Mouse (Mus musculus): ENCODE measurements around the gene Iqsec3. TPM values are rescaled to one million over a fixed set of nuclear protein-coding genes. Genes with fewer than 3 reads are reported as not detected.

Gene Iqsec3
- total and polyA plus RNA-seq, 2 experiments from 2014 or later, result 0.04 TPM; not detected in 1

DNA sequence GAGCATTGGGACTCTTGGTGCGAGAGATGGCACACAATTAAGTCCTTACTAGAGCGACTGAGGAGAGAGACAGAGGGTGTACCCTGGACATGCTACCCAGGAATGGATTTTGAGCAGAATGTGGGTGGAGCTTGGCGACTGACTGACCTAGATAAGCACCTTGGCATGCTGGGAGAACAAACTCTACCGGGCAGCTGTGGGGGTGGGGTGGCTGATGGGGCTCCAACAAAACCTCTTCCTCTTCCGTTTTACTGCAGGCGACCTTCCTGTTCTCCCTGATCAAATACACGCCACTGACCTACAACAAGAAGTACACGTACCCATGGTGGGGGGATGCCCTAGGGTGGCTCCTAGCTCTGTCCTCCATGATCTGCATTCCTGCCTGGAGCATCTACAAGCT is 136.9 kb downstream of the Iqsec3 start:
- H3K9me3 ChIP-seq (replicated peaks; ENCODE audit: control insufficient read depth, low read length), result no peaks in the 10 kb centered on the region
- whole genome bisulfite sequencing, result 46% methylated on average over 8 of the region's 8 CpGs
- no peak for DNase-seq (ENCODE audit: low spot score)
- H3K4me3 ChIP-seq (ENCODE audit: low read depth, low read length), result no peak overlapping the region
- no peak overlapping the region for H3K4me2 ChIP-seq (ENCODE audit: low read depth, low read length)
- no peaks in the 10 kb centered on the region for H3K36me3 ChIP-seq (replicated peaks; ENCODE audit: control insufficient read depth, insufficient read depth, low read length)
- no peaks in the 10 kb centered on the region for H3K4me1 ChIP-seq (ENCODE audit: control insufficient read depth, insufficient read depth)
- 0 out of 2 replicates have a peak, but pooled peaks cover 9% of the 10 kb centered on the region for H3K27me3 ChIP-seq (ENCODE audit: control insufficient read depth, insufficient read depth, low read length)
- no peak overlapping the region for H3K27ac ChIP-seq (ENCODE audit: low read depth)
- H3K9ac ChIP-seq (replicated peaks; ENCODE audit: low read depth, low read length), result no peak overlapping the region
- no peak; the same call in 1 of the 2 replicates for ATAC-seq (ENCODE audit: insufficient read depth, low read depth)
- no peak for TF ChIP-seq CTCF (IDR thresholded peaks at IDR 0.05; ENCODE audit: low read depth)
- TF ChIP-seq EP300 (IDR thresholded peaks at IDR 0.05; ENCODE audit: low read depth), result no peak

DNA sequence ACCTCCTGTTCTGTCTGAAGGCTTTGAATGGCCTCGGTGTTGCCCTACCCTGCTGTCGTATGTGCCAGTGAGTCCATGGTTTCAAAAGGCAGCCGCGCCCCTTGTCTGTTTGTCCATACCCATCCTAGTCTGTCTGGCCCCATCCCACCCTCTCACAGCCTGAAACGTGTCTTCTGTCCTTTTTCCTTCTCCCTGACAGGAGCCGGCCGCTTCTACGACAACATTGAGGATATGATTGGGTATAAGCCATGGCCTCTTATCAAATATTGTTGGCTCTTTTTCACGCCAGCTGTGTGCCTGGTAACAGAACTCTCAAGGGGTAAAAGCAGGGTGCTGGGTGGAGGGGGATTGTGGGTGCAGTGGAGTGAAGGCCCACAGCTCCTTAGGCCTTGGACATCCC is 137.6 kb downstream of the Iqsec3 start:
- Histone ChIP-seq H3K4me1 (ENCODE audit: control insufficient read depth, insufficient read depth) (no peaks in the 10 kb centered on the region), H3K9me3 (replicated peaks; ENCODE audit: control insufficient read depth, low read length) (no peaks in the 10 kb centered on the region)
- no peak for TF ChIP-seq CTCF (IDR thresholded peaks at IDR 0.05; ENCODE audit: low read depth)
- no peak for TF ChIP-seq EP300 (IDR thresholded peaks at IDR 0.05; ENCODE audit: low read depth)

DNA sequence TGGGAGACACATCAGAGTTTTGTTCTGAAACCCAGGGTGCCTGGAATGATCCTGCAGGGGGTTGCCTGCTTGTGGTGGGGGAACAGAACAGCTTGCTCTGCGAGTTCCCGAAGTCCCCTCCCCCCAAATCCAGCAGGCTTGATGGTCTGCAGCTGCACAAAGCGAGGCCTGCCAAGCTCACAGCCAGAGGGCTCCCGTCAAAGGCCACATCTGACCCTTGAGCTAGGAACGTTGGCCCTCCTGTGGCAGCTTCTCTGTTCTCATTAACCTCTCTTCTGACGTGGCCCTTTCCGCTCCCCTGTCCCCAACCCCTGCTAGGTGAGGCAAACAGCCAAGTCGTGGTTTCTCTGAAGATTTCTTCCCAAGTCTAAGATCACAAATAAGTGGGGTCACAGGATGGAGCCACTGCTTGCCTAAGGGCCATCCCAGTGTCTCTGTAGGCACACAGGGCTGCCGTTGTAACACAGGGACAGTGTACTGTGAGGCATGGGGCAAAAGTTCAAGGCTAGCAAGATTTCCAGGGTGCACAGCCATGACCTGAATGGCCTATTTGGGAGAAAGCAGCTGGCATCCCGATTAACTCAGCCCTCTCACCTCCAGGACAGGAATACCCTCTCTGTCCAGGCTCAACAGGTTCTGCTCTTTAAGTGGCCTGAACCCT is 143.5 kb downstream of the Iqsec3 start:
- no peaks in the 10 kb centered on the region for H3K27me3 ChIP-seq (ENCODE audit: control insufficient read depth, insufficient read depth, low read length)
- H3K4me1 ChIP-seq (ENCODE audit: control insufficient read depth, insufficient read depth), result peaks cover 12% of the 10 kb centered on the region
- no peak overlapping the region for H3K27ac ChIP-seq (ENCODE audit: low read depth)
- no peak overlapping the region for H3K9ac ChIP-seq (replicated peaks; ENCODE audit: low read depth, low read length)
- no peak overlapping the region for H3K4me2 ChIP-seq (ENCODE audit: low read depth, low read length)
- no peak for ATAC-seq (ENCODE audit: insufficient read depth, low read depth)
- H3K36me3 ChIP-seq (replicated peaks; ENCODE audit: control insufficient read depth, insufficient read depth, low read length), result no peaks in the 10 kb centered on the region
- no peak overlapping the region for H3K4me3 ChIP-seq (ENCODE audit: low read depth, low read length)
- WGBS, result 35% methylated on average over 10 of the region's 10 CpGs
- TF ChIP-seq CTCF (IDR thresholded peaks at IDR 0.05; ENCODE audit: low read depth) (no peak), EP300 (IDR thresholded peaks at IDR 0.05; ENCODE audit: low read depth) (no peak)
- no peak for DNase-seq (ENCODE audit: low spot score)
- H3K9me3 ChIP-seq (replicated peaks; ENCODE audit: control insufficient read depth, low read length), result no peaks in the 10 kb centered on the region

More for the DNA sequence above, 137.6 kb downstream of the Iqsec3 start:
- Histone ChIP-seq H3K27ac (ENCODE audit: low read depth) (no peak overlapping the region), H3K36me3 (replicated peaks; ENCODE audit: control insufficient read depth, insufficient read depth, low read length) (no peaks in the 10 kb centered on the region), H3K9ac (replicated peaks; ENCODE audit: low read depth, low read length) (no peak overlapping the region), H3K4me2 (ENCODE audit: low read depth, low read length) (no peak overlapping the region), H3K27me3 (ENCODE audit: control insufficient read depth, insufficient read depth, low read length) (0 out of 2 replicates have a peak, but pooled peaks cover 6% of the 10 kb centered on the region), H3K4me3 (ENCODE audit: low read depth, low read length) (no peak overlapping the region)
- DNase-seq (ENCODE audit: low spot score), result no peak
- no peak for ATAC-seq (ENCODE audit: insufficient read depth, low read depth)
- WGBS, result 78% methylated on average over 9 of the region's 9 CpGs

DNA sequence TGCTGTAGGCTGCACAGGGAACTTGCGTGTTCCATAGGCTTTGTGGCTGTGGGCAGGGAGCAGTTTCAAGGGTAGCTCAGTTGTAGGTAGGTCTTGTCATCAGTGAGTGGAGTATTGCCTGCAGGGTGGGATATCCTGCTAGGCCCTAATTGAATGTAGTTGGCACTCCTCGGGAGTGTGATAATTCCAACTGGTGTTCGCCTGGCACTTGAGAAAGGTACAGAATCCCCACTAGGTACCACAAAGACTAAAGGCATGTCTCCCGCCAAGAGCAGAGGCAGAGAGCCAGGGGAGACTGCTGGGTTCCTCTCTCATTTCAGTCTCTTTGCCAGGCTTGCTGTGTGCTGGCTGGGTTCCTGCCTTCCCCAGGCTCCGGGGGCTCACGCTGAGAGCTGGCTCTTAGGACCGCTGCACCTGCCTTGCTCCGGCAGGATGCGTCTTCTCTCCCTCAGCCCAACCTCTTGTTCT is 145.0 kb downstream of the Iqsec3 start:
- no peak overlapping the region for H3K27ac ChIP-seq (ENCODE audit: low read depth)
- H3K27me3 ChIP-seq (ENCODE audit: control insufficient read depth, insufficient read depth, low read length), result no peaks in the 10 kb centered on the region
- no peaks in the 10 kb centered on the region for H3K36me3 ChIP-seq (replicated peaks; ENCODE audit: control insufficient read depth, insufficient read depth, low read length)
- no peak for ATAC-seq (ENCODE audit: insufficient read depth, low read depth)
- H3K9ac ChIP-seq (replicated peaks; ENCODE audit: low read depth, low read length), result no peak overlapping the region
- H3K9me3 ChIP-seq (replicated peaks; ENCODE audit: control insufficient read depth, low read length), result no peaks in the 10 kb centered on the region
- no peak overlapping the region for H3K4me3 ChIP-seq (ENCODE audit: low read depth, low read length)
- 45% methylated on average over 9 of the region's 9 CpGs for WGBS
- no peak for TF ChIP-seq EP300 (IDR thresholded peaks at IDR 0.05; ENCODE audit: low read depth)
- TF ChIP-seq CTCF (IDR thresholded peaks at IDR 0.05; ENCODE audit: low read depth), result no peak
- no peak overlapping the region for H3K4me2 ChIP-seq (ENCODE audit: low read depth, low read length)
- DNase-seq (ENCODE audit: low spot score), result no peak
- peaks cover 12% of the 10 kb centered on the region for H3K4me1 ChIP-seq (ENCODE audit: control insufficient read depth, insufficient read depth)

DNA sequence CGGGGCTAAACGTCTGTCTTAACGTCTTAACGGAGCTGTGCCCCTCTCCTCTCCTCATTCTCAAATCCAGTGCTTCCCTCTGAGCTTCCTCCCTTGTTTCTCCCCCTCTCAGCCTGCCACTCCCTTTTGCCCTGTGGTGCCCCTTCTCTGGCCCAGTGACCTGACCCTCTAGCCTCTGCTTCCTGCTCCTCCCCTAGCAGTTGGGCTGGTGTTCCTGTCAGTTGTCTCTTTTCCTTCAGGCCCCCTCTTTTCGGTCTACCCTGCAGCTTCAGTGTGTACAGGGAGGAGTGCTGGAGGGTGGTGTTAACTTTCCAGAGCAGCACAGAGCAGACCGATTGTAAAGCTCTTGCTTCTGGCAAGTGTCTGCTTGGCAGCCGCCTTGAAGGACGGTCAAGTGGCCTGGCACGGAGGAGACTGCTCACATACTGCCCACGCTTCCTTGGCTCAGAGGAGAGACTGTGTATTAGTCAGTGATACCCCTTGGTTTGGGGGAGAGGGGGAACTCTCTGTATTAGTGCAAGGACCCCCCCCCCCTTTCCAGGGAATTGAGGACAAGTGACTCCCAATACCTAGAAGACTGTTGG is 146.9 kb downstream of the Iqsec3 start:
- TF ChIP-seq CTCF (IDR thresholded peaks at IDR 0.05; ENCODE audit: low read depth) (no peak), EP300 (IDR thresholded peaks at IDR 0.05; ENCODE audit: low read depth) (no peak)
- 38% methylated on average over 10 of the region's 10 CpGs for WGBS
- peaks cover 12% of the 10 kb centered on the region for H3K4me1 ChIP-seq (ENCODE audit: control insufficient read depth, insufficient read depth)
- H3K27ac ChIP-seq (ENCODE audit: low read depth), result no peak overlapping the region
- H3K27me3 ChIP-seq (ENCODE audit: control insufficient read depth, insufficient read depth, low read length), result no peaks in the 10 kb centered on the region
- no peak overlapping the region for H3K4me3 ChIP-seq (ENCODE audit: low read depth, low read length)
- H3K4me2 ChIP-seq (ENCODE audit: low read depth, low read length), result no peak overlapping the region
- ATAC-seq (ENCODE audit: insufficient read depth, low read depth), result peak; percentile 40
- no peaks in the 10 kb centered on the region for H3K9me3 ChIP-seq (replicated peaks; ENCODE audit: control insufficient read depth, low read length)
- 0 out of 2 replicates have a peak overlapping the region, but pooled peaks have one; percentile 9 for H3K9ac ChIP-seq (replicated peaks; ENCODE audit: low read depth, low read length)
- no peaks in the 10 kb centered on the region for H3K36me3 ChIP-seq (replicated peaks; ENCODE audit: control insufficient read depth, insufficient read depth, low read length)
- DNase-seq (ENCODE audit: low spot score), result no peak

All from heart, postnatal 0 days (tissue).